Mouse (Mus musculus) kidney, embryonic 14.5 days (tissue): ENCODE results near the gene Vti1a. TPM values are rescaled to one million over a fixed set of nuclear protein-coding genes. Genes with fewer than 3 reads are reported as not detected.
A peak's percentile ranks its signal among the peaks of the same experiment; 100 is the strongest.

Experiments used
- ATAC-seq: fragments of 200-750 bp; cut with Nextera tagmentation; 2 replicates; pipeline ENCODE4 v1.8.0; 2017; ENCODE audit warnings: moderate number of reproducible peaks, mild to moderate bottlenecking, moderate TSS enrichment, moderate library complexity; ENCODE audit not compliant: low FRiP score, low TSS enrichment
- H3K27ac ChIP-seq: fragments of 300-500 bp; sonication (generic); 2 replicates; pipeline ENCODE4 v1.5.1; 2014; ENCODE audit warnings: low read depth, mild to moderate bottlenecking, low read length, moderate library complexity, mixed read lengths
- H3K27me3 ChIP-seq: fragments of 300-500 bp; sonication (generic); 2 replicates; pipeline ENCODE4 v1.6.1; 2014; ENCODE audit warnings: mild to moderate bottlenecking, low read length; ENCODE audit not compliant: control insufficient read depth, insufficient read depth
- H3K36me3 ChIP-seq: fragments of 300-500 bp; sonication (generic); 2 replicates; pipeline ENCODE4 v1.6.1; 2014; ENCODE audit warnings: low read length, mixed read lengths; ENCODE audit not compliant: control insufficient read depth, insufficient read depth
- H3K4me1 ChIP-seq: fragments of 300-500 bp; sonication (generic); 2 replicates; pipeline ENCODE4 v1.6.1; 2014; ENCODE audit warnings: low read length, mixed read lengths; ENCODE audit not compliant: control insufficient read depth, insufficient read depth
- H3K4me2 ChIP-seq: fragments of 300-500 bp; sonication (generic); replicated peaks from 2 replicates; pipeline ENCODE4 v1.6.1; 2014; ENCODE audit warnings: low read depth, mild to moderate bottlenecking, low read length
- H3K4me3 ChIP-seq: fragments of 300-500 bp; sonication (generic); 2 replicates; pipeline ENCODE4 v1.5.1; 2014; ENCODE audit warnings: mild to moderate bottlenecking, low read length
- H3K9ac ChIP-seq: fragments of 300-500 bp; sonication (generic); 2 replicates; pipeline ENCODE4 v1.6.1; 2014; ENCODE audit warnings: low read depth, mild to moderate bottlenecking, low read length, moderate library complexity
- H3K9me3 ChIP-seq: fragments of 300-500 bp; sonication (generic); 2 replicates; pipeline ENCODE4 v1.6.1; 2016; ENCODE audit warnings: low read length; ENCODE audit not compliant: control insufficient read depth
- WGBS: fragments of 180-500 bp; shearing (Covaris S2); extraction: QIAGEN DNeasy Blood & Tissue Kit; methylation state at CpG from one replicate; pipeline ENCODE4 v1.1.7; 2014; 5-methylcytosine and 5-hydroxymethylcytosine counted together
- polyA plus RNA-seq: library from polyadenylated mRNA; unstranded; fragments of >200 nt; fragmentation: Nextera tagmentation; extraction: Ambion mirVana; gene quantifications from 2 replicates; pipeline ENCODE4 v1.2.1, GENCODE M21; 2014

Vti1a gene
- polyA plus RNA-seq, 1 experiment from 2014 or later = 25.7 TPM

GRCm38 (mm10) chr19:55319521-55319920 is 3.4 kb downstream of the Vti1a start:
- 73% methylated on average over 5 of the region's 5 CpGs for WGBS
- H3K27ac ChIP-seq = no peak overlapping the region
- H3K4me3 ChIP-seq = no peak overlapping the region
- no peak overlapping the region for H3K4me2 ChIP-seq
- ATAC-seq = no peak
- H3K9me3 ChIP-seq = no peaks in the 10 kb centered on the region
- no peaks in the 10 kb centered on the region for H3K27me3 ChIP-seq
- no peak overlapping the region for H3K9ac ChIP-seq
- H3K36me3 ChIP-seq = peaks cover 8% of the 10 kb centered on the region; the same call in 1 of the 2 replicates
- H3K4me1 ChIP-seq = peaks cover 15% of the 10 kb centered on the region; the same call in 1 of the 2 replicates

- Histone ChIP-seq H3K4me2 (no peak overlapping the region), H3K9ac (no peak overlapping the region), H3K4me1 (peaks cover 4% of the 10 kb centered on the region; the same call in 1 of the 2 replicates), H3K4me3 (no peak overlapping the region), H3K36me3 (peaks cover 8% of the 10 kb centered on the region; the same call in 1 of the 2 replicates), H3K27ac (no peak overlapping the region), H3K9me3 (no peaks in the 10 kb centered on the region), H3K27me3 (no peaks in the 10 kb centered on the region)
- ATAC-seq = no peak
- WGBS = 94% methylated on average over 8 of the region's 8 CpGs
Observed at GRCm38 (mm10) chr19:55322604-55323003, 6.5 kb downstream of the Vti1a start.

- H3K4me1 ChIP-seq = no peaks in the 10 kb centered on the region
- 90% methylated on average over 4 of the region's 4 CpGs for WGBS
- no peaks in the 10 kb centered on the region for H3K9me3 ChIP-seq
- no peak for ATAC-seq
- no peak overlapping the region for H3K4me3 ChIP-seq
- no peak overlapping the region for H3K4me2 ChIP-seq
- H3K27me3 ChIP-seq = no peaks in the 10 kb centered on the region
- H3K36me3 ChIP-seq = peaks cover 29% of the 10 kb centered on the region; the same call in 1 of the 2 replicates
- H3K27ac ChIP-seq = no peak overlapping the region
- H3K9ac ChIP-seq = no peak overlapping the region
Observed at GRCm38 (mm10) chr19:55327510-55327909, 11.4 kb downstream of the Vti1a start.

DNA sequence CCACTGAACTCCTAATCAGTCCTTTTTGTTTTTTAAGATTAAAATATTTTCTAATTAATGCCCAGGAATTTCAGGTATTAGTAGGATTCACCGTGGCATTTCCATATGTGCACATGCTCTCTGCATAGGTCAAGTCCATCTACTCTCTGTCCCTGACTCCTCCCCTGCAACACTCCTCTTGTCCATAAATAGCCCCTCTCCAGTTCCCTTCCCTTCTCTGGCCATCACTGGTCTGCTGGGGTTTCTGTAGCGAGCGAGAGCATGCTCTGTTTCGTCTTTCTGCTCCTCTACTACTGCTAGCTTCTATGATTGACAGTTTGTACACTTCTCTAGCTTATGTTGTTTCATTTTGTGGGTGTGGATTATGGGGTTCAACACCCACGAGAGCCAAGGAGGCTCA is 15.7 kb downstream of the Vti1a start:
- ATAC-seq = no peak
- peaks cover 25% of the 10 kb centered on the region; the same call in 1 of the 2 replicates for H3K36me3 ChIP-seq
- no peaks in the 10 kb centered on the region for H3K9me3 ChIP-seq
- H3K4me1 ChIP-seq = no peaks in the 10 kb centered on the region
- WGBS = 89% methylated on average over 5 of the region's 5 CpGs
- H3K4me2 ChIP-seq = no peak overlapping the region
- H3K27ac ChIP-seq = no peak overlapping the region
- H3K9ac ChIP-seq = no peak overlapping the region
- no peaks in the 10 kb centered on the region for H3K27me3 ChIP-seq
- H3K4me3 ChIP-seq = no peak overlapping the region

DNA sequence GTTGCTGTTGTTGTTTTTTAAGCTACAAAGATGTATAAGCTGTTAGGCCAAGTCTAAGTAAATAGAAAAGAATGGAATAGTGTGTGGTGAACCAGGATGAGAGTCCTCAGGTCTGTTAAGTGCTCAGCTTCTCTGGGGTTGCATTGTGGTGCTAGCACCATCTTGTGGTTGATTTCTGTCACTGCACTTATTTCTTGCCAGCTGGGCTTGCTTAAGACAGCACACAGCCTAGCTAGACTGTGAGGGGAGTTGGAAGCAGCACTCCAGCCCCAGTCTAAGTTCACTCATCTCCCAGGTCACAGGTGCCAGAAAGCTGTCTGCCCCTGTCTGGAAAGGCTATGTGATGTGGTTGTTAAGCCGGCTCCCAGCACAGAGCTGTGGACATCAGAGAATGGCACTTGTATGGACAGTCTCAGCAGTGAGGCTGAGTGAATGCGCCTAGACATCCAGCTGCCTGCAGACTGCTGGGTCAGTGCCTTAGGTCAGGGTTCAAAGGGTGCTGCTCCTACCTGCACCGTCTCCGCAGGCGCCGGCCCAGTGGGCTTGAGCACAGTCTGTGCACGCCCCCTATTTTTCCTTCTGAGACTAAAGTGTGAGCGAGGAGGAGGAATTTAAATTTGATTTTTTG is 16.7 kb downstream of the Vti1a start:
- H3K27ac ChIP-seq = no peak overlapping the region
- H3K9ac ChIP-seq = no peak overlapping the region
- H3K4me1 ChIP-seq = no peaks in the 10 kb centered on the region
- WGBS = 88% methylated on average over 8 of the region's 8 CpGs
- peak; percentile 81 for ATAC-seq
- no peak overlapping the region for H3K4me3 ChIP-seq
- H3K9me3 ChIP-seq = no peaks in the 10 kb centered on the region
- no peak overlapping the region for H3K4me2 ChIP-seq
- no peaks in the 10 kb centered on the region for H3K27me3 ChIP-seq
- peaks cover 25% of the 10 kb centered on the region; the same call in 1 of the 2 replicates for H3K36me3 ChIP-seq

DNA sequence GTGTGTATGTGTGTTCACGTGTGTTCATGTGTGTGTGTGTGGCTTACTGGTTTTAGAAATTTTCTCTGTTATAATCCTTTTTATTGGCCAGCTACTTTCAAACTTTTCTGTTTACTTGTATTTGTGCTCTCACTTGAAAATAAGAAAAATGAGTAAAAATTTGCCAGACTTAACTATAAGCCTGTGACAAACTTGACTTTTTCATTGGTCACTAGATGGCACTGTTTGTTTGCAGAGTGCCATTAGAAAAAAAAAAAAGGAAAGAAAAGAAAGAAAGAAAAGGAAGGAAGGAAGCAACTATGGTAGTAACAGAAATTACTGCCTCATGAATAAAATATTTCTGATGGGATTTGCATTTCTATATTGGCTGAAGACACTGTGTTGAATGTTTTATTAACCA is 19.8 kb downstream of the Vti1a start:
- no peak overlapping the region for H3K4me3 ChIP-seq
- H3K4me2 ChIP-seq = no peak overlapping the region
- no peak overlapping the region for H3K27ac ChIP-seq
- no peaks in the 10 kb centered on the region for H3K27me3 ChIP-seq
- H3K4me1 ChIP-seq = no peaks in the 10 kb centered on the region
- no peaks in the 10 kb centered on the region for H3K9me3 ChIP-seq
- no peak for ATAC-seq
- peaks cover 8% of the 10 kb centered on the region; the same call in 1 of the 2 replicates for H3K36me3 ChIP-seq
- no peak overlapping the region for H3K9ac ChIP-seq
- WGBS = 94% methylated on average over 1 of the region's 1 CpGs

- ATAC-seq = no peak
- Histone ChIP-seq H3K4me3 (no peak overlapping the region), H3K9ac (no peak overlapping the region), H3K27ac (no peak overlapping the region), H3K4me1 (no peaks in the 10 kb centered on the region), H3K36me3 (peaks cover 6% of the 10 kb centered on the region; the same call in 1 of the 2 replicates), H3K4me2 (no peak overlapping the region), H3K9me3 (no peaks in the 10 kb centered on the region), H3K27me3 (no peaks in the 10 kb centered on the region)
- WGBS = 83% methylated on average over 12 of the region's 12 CpGs
Observed at GRCm38 (mm10) chr19:55336441-55336840, 20.3 kb downstream of the Vti1a start.

GRCm38 (mm10) chr19:55337066-55337465 is 21.0 kb downstream of the Vti1a start:
- Histone ChIP-seq H3K4me2 (no peak overlapping the region), H3K4me3 (no peak overlapping the region), H3K27me3 (no peaks in the 10 kb centered on the region), H3K36me3 (peaks cover 3% of the 10 kb centered on the region; the same call in 1 of the 2 replicates), H3K9ac (no peak overlapping the region), H3K9me3 (no peaks in the 10 kb centered on the region), H3K27ac (no peak overlapping the region), H3K4me1 (no peaks in the 10 kb centered on the region)
- no peak for ATAC-seq
- 91% methylated on average over 9 of the region's 9 CpGs for WGBS

DNA sequence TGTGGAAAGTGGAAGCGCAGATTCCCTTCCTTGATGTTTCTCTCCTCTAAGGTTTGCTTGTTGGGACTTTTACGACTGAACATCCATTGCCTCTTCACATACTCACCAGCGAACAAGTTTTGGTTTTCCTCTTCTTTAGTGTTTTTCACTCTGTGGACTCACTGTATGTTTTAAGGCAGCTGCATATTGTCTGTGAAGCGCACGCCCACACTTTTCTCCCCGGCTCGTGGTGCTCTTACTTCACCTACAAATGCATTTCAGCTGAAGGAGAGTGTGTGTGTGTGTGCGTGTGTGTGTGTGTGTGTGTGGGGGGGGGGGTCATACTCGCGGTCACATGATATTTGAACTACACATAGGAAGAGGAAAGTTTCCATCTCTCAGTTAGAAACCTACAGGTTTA is 21.6 kb downstream of the Vti1a start:
- ATAC-seq = no peak
- Histone ChIP-seq H3K27me3 (no peaks in the 10 kb centered on the region), H3K27ac (no peak overlapping the region), H3K4me2 (no peak overlapping the region), H3K36me3 (peaks cover 3% of the 10 kb centered on the region; the same call in 1 of the 2 replicates), H3K9ac (no peak overlapping the region), H3K9me3 (no peaks in the 10 kb centered on the region), H3K4me1 (no peaks in the 10 kb centered on the region), H3K4me3 (no peak overlapping the region)
- WGBS = 85% methylated on average over 10 of the region's 10 CpGs
